23 mouse cellular contexts compared by ENCODE assay signal in genomic region chr11:55302350-55302749, GRCm38 (mm10). TPM values are rescaled to one million over a fixed set of nuclear protein-coding genes. Genes with fewer than 3 reads are reported as not detected.
"Had no signal": no experiment of that assay in that cellular context is flagged by ENCODE, and none has a peak within 500 bp of the region (broad histone marks: within the 10 kb centered on the region; RNA-seq: fewer than 3 reads in every experiment).

No protein-coding gene starts in this region.

- DNase-seq: kidney, adult 11 months; kidney, adult 8-10 months; kidney, postnatal 25 days; layer of hippocampus, adult 9-11 months; liver; lung, adult 2 months; lung, postnatal 36 days; thymus, adult 18-20 months; thymus, postnatal 36 days had no signal

- H3K27me3 ChIP-seq: limb, embryonic 13.5 days; liver, embryonic 12.5 days; liver, embryonic 15.5 days; midbrain, embryonic 13.5 days; neural tube, embryonic 13.5 days had no signal

- H3K4me1 ChIP-seq: liver, embryonic 12.5 days; liver, embryonic 15.5 days; megakaryocyte, embryonic 14.5 days; midbrain, embryonic 10.5 days; midbrain, embryonic 13.5 days had no signal

- H3K27ac ChIP-seq: layer of hippocampus, adult 2 months; limb, embryonic 13.5 days; liver, embryonic 12.5 days; liver, embryonic 15.5 days; midbrain, embryonic 10.5 days; midbrain, embryonic 13.5 days; neural tube, embryonic 13.5 days had no signal

- H3K9me3 ChIP-seq: limb, embryonic 10.5 days; limb, embryonic 13.5 days; liver, embryonic 12.5 days; liver, embryonic 15.5 days; megakaryocyte, embryonic 14.5 days; midbrain, embryonic 10.5 days; midbrain, embryonic 13.5 days; neural tube, embryonic 13.5 days had no signal

- H3K4me2 ChIP-seq: limb, embryonic 13.5 days; liver, embryonic 12.5 days; liver, embryonic 15.5 days; midbrain, embryonic 13.5 days; neural tube, embryonic 13.5 days had no signal

- H3K9ac ChIP-seq: limb, embryonic 13.5 days; liver, embryonic 12.5 days; liver, embryonic 15.5 days; midbrain, embryonic 13.5 days; neural tube, embryonic 13.5 days had no signal

- H3K36me3 ChIP-seq: limb, embryonic 10.5 days; limb, embryonic 13.5 days; liver, embryonic 12.5 days; liver, embryonic 15.5 days; midbrain, embryonic 10.5 days; midbrain, embryonic 13.5 days; neural tube, embryonic 13.5 days had no signal

- ATAC-seq: liver, embryonic 12.5 days; midbrain, embryonic 13.5 days; midbrain, embryonic 16.5 days had no signal

- H3K4me3 ChIP-seq: layer of hippocampus, adult 2 months; limb, embryonic 10.5 days; limb, embryonic 13.5 days; liver, embryonic 12.5 days; liver, embryonic 15.5 days; megakaryocyte, embryonic 14.5 days; midbrain, embryonic 10.5 days; midbrain, embryonic 13.5 days; myocyte; neural tube, embryonic 13.5 days had no signal

RNA-seq across cellular contexts. Expression of gene Fat2, which starts 34.0 kb away (rescaled TPM):
- total RNA-seq: monocyte, adult 5-6 weeks; neutrophil, adult 5-6 weeks had no signal
- polyA plus RNA-seq: liver, embryonic 12.5 days; liver, embryonic 15.5 days; small intestine, adult 2 months had no signal
